Mouse (Mus musculus): ENCODE results near the gene Gm47283.
"Not testable (repeated sequence)": the region's sequence is repeated elsewhere in the genome, so short reads cannot be mapped to it uniquely, and the experiment has no call there.

- TF ChIP-seq CTCF (IDR thresholded peaks at IDR 0.05; ENCODE audit: low read depth, low read length); GATA1 (IDR thresholded peaks at IDR 0.05; ENCODE audit: borderline replicate concordance, low read length); TAL1 (conservative IDR thresholded peaks at IDR 0.05; ENCODE audit: low read depth, low read length): not testable (repeated sequence)
Observed at GRCm38 (mm10) chrY:90745256-90745655, 39.3 kb upstream of the Gm47283 start.
